27 mouse cellular contexts compared by ENCODE assay signal in genomic region chr19:52263997-52264396, GRCm38 (mm10). TPM values are rescaled to one million over a fixed set of nuclear protein-coding genes. Genes with fewer than 3 reads are reported as not detected.
DNase-seq lines count a peak whose midpoint lies in the region; ATAC-seq and TF ChIP-seq lines count a peak whose summit lies in the region.
"Had no signal": no experiment of that assay in that cellular context is flagged by ENCODE, and none has a peak within 500 bp of the region (broad histone marks: within the 10 kb centered on the region; RNA-seq: fewer than 3 reads in every experiment).

Ins1 (plus strand) TSS chr19:52264297.

- H3K27ac ChIP-seq in intestine, embryonic 14.5 days (ENCODE audit: low read depth): no peak within 1 kb of the TSS
- H3K27ac ChIP-seq in intestine, postnatal 0 days (ENCODE audit: low read depth, low read length): no peak within 1 kb of the TSS
- no peak within 1 kb of the TSS for H3K27ac ChIP-seq in intestine, embryonic 15.5 days
- H3K27ac ChIP-seq in stomach, embryonic 16.5 days (ENCODE audit: low read length): no peak within 1 kb of the TSS
- H3K27ac ChIP-seq: embryonic facial prominence, embryonic 10.5 days; embryonic facial prominence, embryonic 12.5 days; forebrain, embryonic 13.5 days; forebrain, embryonic 15.5 days had no signal

- H3K4me1 ChIP-seq in intestine, embryonic 14.5 days (replicated peaks; ENCODE audit: control insufficient read depth, insufficient read depth, low read length): no peaks in the 10 kb centered on the region
- H3K4me1 ChIP-seq in intestine, postnatal 0 days (replicated peaks; ENCODE audit: control insufficient read depth, insufficient read depth, low read length): no peaks in the 10 kb centered on the region
- H3K4me1 ChIP-seq in intestine, embryonic 15.5 days (replicated peaks): no peaks in the 10 kb centered on the region
- no peaks in the 10 kb centered on the region for H3K4me1 ChIP-seq in stomach, embryonic 16.5 days (ENCODE audit: control insufficient read depth, insufficient read depth, low read length)
- H3K4me1 ChIP-seq: embryonic facial prominence, embryonic 10.5 days; embryonic facial prominence, embryonic 12.5 days; forebrain, embryonic 13.5 days; forebrain, embryonic 15.5 days had no signal

- H3K4me3 ChIP-seq in intestine, embryonic 14.5 days (ENCODE audit: low read depth, low read length): no peak within 1 kb of the TSS
- no peak within 1 kb of the TSS for H3K4me3 ChIP-seq in intestine, postnatal 0 days (ENCODE audit: low read depth, low read length)
- no peak within 1 kb of the TSS for H3K4me3 ChIP-seq in intestine, embryonic 15.5 days (replicated peaks)
- H3K4me3 ChIP-seq in stomach, embryonic 16.5 days (replicated peaks; ENCODE audit: low read length): no peak within 1 kb of the TSS
- H3K4me3 ChIP-seq: embryonic facial prominence, embryonic 10.5 days; embryonic facial prominence, embryonic 12.5 days; forebrain, embryonic 13.5 days; forebrain, embryonic 15.5 days had no signal

- no peak for TF ChIP-seq CTCF in intestine, postnatal 0 days (IDR thresholded peaks at IDR 0.05; ENCODE audit: low read depth)

- no peaks in the 10 kb centered on the region for H3K9me3 ChIP-seq in intestine, embryonic 14.5 days (ENCODE audit: control insufficient read depth, low read length)
- H3K9me3 ChIP-seq in intestine, postnatal 0 days (ENCODE audit: control insufficient read depth): no peaks in the 10 kb centered on the region
- H3K9me3 ChIP-seq in intestine, embryonic 15.5 days: no peaks in the 10 kb centered on the region
- no peaks in the 10 kb centered on the region for H3K9me3 ChIP-seq in stomach, embryonic 16.5 days (replicated peaks; ENCODE audit: control insufficient read depth, low read length)
- H3K9me3 ChIP-seq: embryonic facial prominence, embryonic 10.5 days; embryonic facial prominence, embryonic 12.5 days; forebrain, embryonic 13.5 days; forebrain, embryonic 15.5 days; G1E had no signal

- no peaks in the 10 kb centered on the region for H3K27me3 ChIP-seq in intestine, embryonic 14.5 days (replicated peaks; ENCODE audit: control insufficient read depth, insufficient read depth, low read length)
- H3K27me3 ChIP-seq in intestine, postnatal 0 days (replicated peaks; ENCODE audit: control insufficient read depth, insufficient read depth, low read length): no peaks in the 10 kb centered on the region
- H3K27me3 ChIP-seq in intestine, embryonic 15.5 days (replicated peaks): no peaks in the 10 kb centered on the region
- H3K27me3 ChIP-seq in stomach, embryonic 16.5 days (ENCODE audit: control insufficient read depth, insufficient read depth, low read length): no peaks in the 10 kb centered on the region
- H3K27me3 ChIP-seq: CH12.LX; embryonic facial prominence, embryonic 12.5 days; forebrain, embryonic 13.5 days; forebrain, embryonic 15.5 days; Patski had no signal

- H3K4me2 ChIP-seq in intestine, embryonic 14.5 days (ENCODE audit: low read length): no peak within 1 kb of the TSS
- H3K4me2 ChIP-seq in intestine, postnatal 0 days (replicated peaks; ENCODE audit: low read depth): no peak within 1 kb of the TSS
- H3K4me2 ChIP-seq in intestine, embryonic 15.5 days (replicated peaks): no peak within 1 kb of the TSS
- no peak within 1 kb of the TSS for H3K4me2 ChIP-seq in stomach, embryonic 16.5 days (ENCODE audit: low read depth, low read length)
- H3K4me2 ChIP-seq: embryonic facial prominence, embryonic 12.5 days; forebrain, embryonic 13.5 days; forebrain, embryonic 15.5 days had no signal

- H3K36me3 ChIP-seq in intestine, embryonic 14.5 days (ENCODE audit: control insufficient read depth, insufficient read depth, low read length): no peaks in the 10 kb centered on the region
- no peaks in the 10 kb centered on the region for H3K36me3 ChIP-seq in intestine, postnatal 0 days (ENCODE audit: control insufficient read depth, insufficient read depth)
- H3K36me3 ChIP-seq in intestine, embryonic 15.5 days: no peaks in the 10 kb centered on the region
- H3K36me3 ChIP-seq in stomach, embryonic 16.5 days (ENCODE audit: control insufficient read depth, insufficient read depth, low read length): no peaks in the 10 kb centered on the region
- H3K36me3 ChIP-seq: embryonic facial prominence, embryonic 10.5 days; embryonic facial prominence, embryonic 12.5 days; forebrain, embryonic 15.5 days; G1E had no signal

- no peak for ATAC-seq in intestine, embryonic 14.5 days (replicated peaks; ENCODE audit: low FRiP score, low TSS enrichment, low read depth)
- no peak for ATAC-seq in intestine, postnatal 0 days
- ATAC-seq in intestine, embryonic 15.5 days: no peak
- no peak for ATAC-seq in stomach, embryonic 16.5 days (ENCODE audit: insufficient read depth, low FRiP score)
- ATAC-seq: activated CD4-positive, CD25-positive, alpha-beta regulatory T cell, adult 4 months; CD4-positive, CD25-positive, alpha-beta regulatory T cell, adult 4 months; forebrain, embryonic 13.5 days; forebrain, embryonic 15.5 days; forebrain, postnatal 0 days; Patski had no signal

- no peak within 1 kb of the TSS for H3K9ac ChIP-seq in intestine, embryonic 14.5 days (ENCODE audit: low read length)
- H3K9ac ChIP-seq in intestine, postnatal 0 days (ENCODE audit: low read depth, low read length): no peak within 1 kb of the TSS
- no peak within 1 kb of the TSS for H3K9ac ChIP-seq in intestine, embryonic 15.5 days
- no peak within 1 kb of the TSS for H3K9ac ChIP-seq in stomach, embryonic 16.5 days (ENCODE audit: low read length)
- H3K9ac ChIP-seq: embryonic facial prominence, embryonic 12.5 days; forebrain, embryonic 13.5 days; forebrain, embryonic 15.5 days; forebrain, postnatal 0 days had no signal

- no peak for DNase-seq in intestine, embryonic 14.5 days (ENCODE audit: low spot score)
- DNase-seq in adrenal gland, postnatal 25 days: no peak
- DNase-seq: adrenal gland, adult 2 months; adrenal gland, postnatal 10 days; adrenal gland, postnatal 36 days; B cell, adult 2 months; cerebellum, adult 11-12 months; cerebellum, adult 2 months; cerebellum, adult 9-10 months; cerebellum, postnatal 10 days; cerebellum, postnatal 25 days; forebrain, postnatal 0 days had no signal

RNA-seq across cellular contexts. Expression of gene Ins1, which starts in this region (rescaled TPM):
- 24.2 TPM in 1 of 2 replicates, not detected in the other for polyA plus RNA-seq in intestine, embryonic 14.5 days (2014; fragmentation: Nextera tagmentation; extraction: Ambion mirVana)
- polyA plus RNA-seq in intestine, postnatal 0 days (2015; fragmentation: Nextera tagmentation; extraction: Ambion mirVana): 3.9 and 7.4 TPM in 2 replicates
- 40.3 and 57.0 TPM in 2 replicates for polyA plus RNA-seq in intestine, embryonic 15.5 days (2015; fragmentation: Nextera tagmentation; extraction: Ambion mirVana)
- 43.0 and 53.1 TPM in 2 replicates for polyA plus RNA-seq in stomach, embryonic 16.5 days (2015; fragmentation: Nextera tagmentation; extraction: Ambion mirVana)
- total RNA-seq in adrenal gland, postnatal 25 days (2021): not detected in 2 replicates
- total RNA-seq: adrenal gland, adult 2 months; adrenal gland, postnatal 10 days; adrenal gland, postnatal 36 days; CH12.LX; forebrain, postnatal 0 days; G1E had no signal
- polyA plus RNA-seq: activated CD4-positive, CD25-positive, alpha-beta regulatory T cell, adult 4 months; adrenal gland, adult 2 months; cerebellum, adult 2 months; cortical plate, adult 2 months; embryonic facial prominence, embryonic 10.5 days; embryonic facial prominence, embryonic 12.5 days; embryonic facial prominence, embryonic 14.5 days; forebrain, embryonic 11.5 days; forebrain, embryonic 13.5 days; forebrain, embryonic 15.5 days; forebrain, postnatal 0 days; G1E; Patski had no signal
